Mouse (Mus musculus) hindbrain, embryonic 11.5 days (tissue): Measurements from ENCODE around the gene Eno3. TPM values are rescaled to one million over a fixed set of nuclear protein-coding genes. Genes with fewer than 3 reads are reported as not detected.

Source experiments
- ATAC-seq: fragments of 200-750 bp; cut with Nextera tagmentation; 2 replicates; pipeline ENCODE4 v1.8.0; 2017; ENCODE audit warnings: mild to moderate bottlenecking, moderate TSS enrichment, moderate library complexity; ENCODE audit not compliant: low FRiP score
- DNase-seq: peaks from one replicate; pipeline ENCODE4 v3.0.0-alpha.2; 2015; ENCODE audit warnings: low spot score
- H3K27ac ChIP-seq: fragments of 300-500 bp; sonication (generic); 2 replicates; pipeline ENCODE4 v1.5.1; 2014; ENCODE audit warnings: mild to moderate bottlenecking, low read depth, low read length
- H3K27me3 ChIP-seq: fragments of 300-500 bp; sonication (generic); 2 replicates; pipeline ENCODE4 v1.6.1; 2014; ENCODE audit warnings: mild to moderate bottlenecking, low read length, moderate library complexity, mixed read lengths; ENCODE audit not compliant: control insufficient read depth, insufficient read depth
- H3K36me3 ChIP-seq: fragments of 300-500 bp; sonication (generic); 2 replicates; pipeline ENCODE4 v1.6.1; 2014; ENCODE audit warnings: mild to moderate bottlenecking, low read length, moderate library complexity, mixed read lengths; ENCODE audit not compliant: control insufficient read depth, insufficient read depth
- H3K4me1 ChIP-seq: fragments of 300-500 bp; sonication (generic); replicated peaks from 2 replicates; pipeline ENCODE4 v1.6.1; 2014; ENCODE audit warnings: low read length, mixed read lengths; ENCODE audit not compliant: control insufficient read depth, insufficient read depth
- H3K4me2 ChIP-seq: fragments of 300-500 bp; sonication (generic); replicated peaks from 2 replicates; pipeline ENCODE4 v1.6.1; 2014; ENCODE audit warnings: mild to moderate bottlenecking, low read depth, low read length
- H3K4me3 ChIP-seq: fragments of 300-500 bp; sonication (generic); 2 replicates; pipeline ENCODE4 v1.5.1; 2014; ENCODE audit warnings: low read depth, low read length
- H3K9ac ChIP-seq: fragments of 300-500 bp; sonication (generic); 2 replicates; pipeline ENCODE4 v1.6.1; 2014; ENCODE audit warnings: low read depth, low read length
- H3K9me3 ChIP-seq: fragments of 300-500 bp; sonication (generic); 2 replicates; pipeline ENCODE4 v1.6.1; 2016; ENCODE audit warnings: low read length; ENCODE audit not compliant: control insufficient read depth
- WGBS: fragments of 180-500 bp; shearing (Covaris S2); extraction: QIAGEN DNeasy Blood & Tissue Kit; methylation state at CpG from one replicate; pipeline ENCODE4 v1.1.7; 2014; 5-methylcytosine and 5-hydroxymethylcytosine counted together
- polyA plus RNA-seq: library from polyadenylated mRNA; unstranded; fragments of >200 nt; fragmentation: Nextera tagmentation; extraction: Ambion mirVana; gene quantifications from 2 replicates; pipeline ENCODE4 v1.2.1, GENCODE M21; 2014

Eno3 gene
- polyA plus RNA-seq, 1 experiment from 2014 or later, result 26.2 TPM

GRCm38 (mm10) chr11:70621972-70622814, 34.8 kb upstream of the Eno3 start:
- Histone ChIP-seq H3K4me2 (no peak overlapping the region), H3K4me3 (no peak overlapping the region), H3K9me3 (no peaks in the 10 kb centered on the region), H3K4me1 (no peaks in the 10 kb centered on the region), H3K9ac (no peak overlapping the region), H3K27me3 (peaks cover 2% of the 10 kb centered on the region; the same call in 1 of the 2 replicates), H3K36me3 (no peaks in the 10 kb centered on the region), H3K27ac (no peak overlapping the region)
- WGBS, result 46% methylated on average over 7 of the region's 7 CpGs
- ATAC-seq (no peak), DNase-seq (no peak)

GRCm38 (mm10) chr11:70623053-70623742, 33.8 kb upstream of the Eno3 start:
- no peaks in the 10 kb centered on the region for H3K9me3 ChIP-seq
- WGBS, result 82% methylated on average over 10 of the region's 10 CpGs
- H3K27ac ChIP-seq, result no peak overlapping the region
- H3K36me3 ChIP-seq, result no peaks in the 10 kb centered on the region
- H3K4me1 ChIP-seq, result no peaks in the 10 kb centered on the region
- peaks cover 2% of the 10 kb centered on the region; the same call in 1 of the 2 replicates for H3K27me3 ChIP-seq
- DNase-seq (no peak), ATAC-seq (no peak)
- no peak overlapping the region for H3K4me3 ChIP-seq
- H3K9ac ChIP-seq, result no peak overlapping the region
- no peak overlapping the region for H3K4me2 ChIP-seq

- Histone ChIP-seq H3K4me3 (no peak overlapping the region), H3K4me2 (no peak overlapping the region), H3K9ac (no peak overlapping the region), H3K27ac (no peak overlapping the region), H3K36me3 (no peaks in the 10 kb centered on the region), H3K27me3 (peaks cover 2% of the 10 kb centered on the region; the same call in 1 of the 2 replicates), H3K4me1 (no peaks in the 10 kb centered on the region), H3K9me3 (no peaks in the 10 kb centered on the region)
- WGBS, result 49% methylated on average over 4 of the region's 4 CpGs
- ATAC-seq, result no peak
- peak; percentile 78 for DNase-seq
Observed at GRCm38 (mm10) chr11:70625473-70625872, 31.5 kb upstream of the Eno3 start.

- Histone ChIP-seq H3K4me2 (no peak overlapping the region), H3K4me3 (no peak overlapping the region), H3K4me1 (no peaks in the 10 kb centered on the region), H3K9ac (no peak overlapping the region), H3K27me3 (peaks cover 2% of the 10 kb centered on the region; the same call in 1 of the 2 replicates), H3K36me3 (no peaks in the 10 kb centered on the region), H3K9me3 (no peaks in the 10 kb centered on the region), H3K27ac (no peak overlapping the region)
- no peak for DNase-seq
- ATAC-seq, result no peak
- WGBS, result 77% methylated on average over 4 of the region's 4 CpGs
Observed at GRCm38 (mm10) chr11:70626877-70627276, 30.1 kb upstream of the Eno3 start.

- DNase-seq (no peak), ATAC-seq (no peak)
- Histone ChIP-seq H3K4me2 (no peak overlapping the region), H3K9ac (no peak overlapping the region), H3K9me3 (no peaks in the 10 kb centered on the region), H3K4me1 (no peaks in the 10 kb centered on the region), H3K36me3 (no peaks in the 10 kb centered on the region), H3K27ac (no peak overlapping the region), H3K4me3 (no peak overlapping the region), H3K27me3 (no peaks in the 10 kb centered on the region)
- 77% methylated on average over 2 of the region's 2 CpGs for WGBS
Observed at GRCm38 (mm10) chr11:70628431-70628830, 28.6 kb upstream of the Eno3 start.

- 63% methylated on average over 5 of the region's 5 CpGs for WGBS
- no peak overlapping the region for H3K9ac ChIP-seq
- ATAC-seq, result no peak
Observed at GRCm38 (mm10) chr11:70629557-70629956, 27.4 kb upstream of the Eno3 start.

GRCm38 (mm10) chr11:70630129-70630528, 26.9 kb upstream of the Eno3 start:
- DNase-seq (no peak), ATAC-seq (no peak)
- no peak overlapping the region for H3K27ac ChIP-seq
- H3K4me3 ChIP-seq, result no peak overlapping the region
- WGBS, result 74% methylated on average over 7 of the region's 7 CpGs
- no peaks in the 10 kb centered on the region for H3K4me1 ChIP-seq
- no peak overlapping the region for H3K4me2 ChIP-seq
- no peaks in the 10 kb centered on the region for H3K36me3 ChIP-seq
- no peaks in the 10 kb centered on the region for H3K9me3 ChIP-seq
- H3K27me3 ChIP-seq, result no peaks in the 10 kb centered on the region
- no peak overlapping the region for H3K9ac ChIP-seq

More at GRCm38 (mm10) chr11:70629557-70629956, 27.4 kb upstream of the Eno3 start:
- Histone ChIP-seq H3K9me3 (no peaks in the 10 kb centered on the region), H3K4me2 (no peak overlapping the region), H3K4me1 (no peaks in the 10 kb centered on the region), H3K4me3 (no peak overlapping the region), H3K27me3 (no peaks in the 10 kb centered on the region), H3K36me3 (no peaks in the 10 kb centered on the region), H3K27ac (no peak overlapping the region)
- DNase-seq, result no peak

GRCm38 (mm10) chr11:70635601-70636000, 21.4 kb upstream of the Eno3 start:
- Histone ChIP-seq H3K4me2 (no peak overlapping the region), H3K27ac (no peak overlapping the region), H3K4me3 (no peak overlapping the region), H3K4me1 (no peaks in the 10 kb centered on the region), H3K9me3 (no peaks in the 10 kb centered on the region), H3K27me3 (no peaks in the 10 kb centered on the region), H3K9ac (no peak overlapping the region), H3K36me3 (no peaks in the 10 kb centered on the region)
- ATAC-seq (no peak), DNase-seq (no peak)
- WGBS, result 80% methylated on average over 4 of the region's 4 CpGs
